Mouse (Mus musculus) G1E (cell line): ENCODE data around the gene Fermt2.

Experiments
- CTCF ChIP-seq: IDR thresholded peaks from 2 replicates; pipeline ENCODE4 v1.5.1; 2012; ENCODE audit warnings: low read depth, low read length, inconsistent platforms, mixed read lengths
- GATA2 ChIP-seq: IDR thresholded peaks from 2 replicates; pipeline ENCODE4 v1.6.1; 2012; ENCODE audit warnings: low read depth, low read length, inconsistent platforms, borderline replicate concordance

DNA sequence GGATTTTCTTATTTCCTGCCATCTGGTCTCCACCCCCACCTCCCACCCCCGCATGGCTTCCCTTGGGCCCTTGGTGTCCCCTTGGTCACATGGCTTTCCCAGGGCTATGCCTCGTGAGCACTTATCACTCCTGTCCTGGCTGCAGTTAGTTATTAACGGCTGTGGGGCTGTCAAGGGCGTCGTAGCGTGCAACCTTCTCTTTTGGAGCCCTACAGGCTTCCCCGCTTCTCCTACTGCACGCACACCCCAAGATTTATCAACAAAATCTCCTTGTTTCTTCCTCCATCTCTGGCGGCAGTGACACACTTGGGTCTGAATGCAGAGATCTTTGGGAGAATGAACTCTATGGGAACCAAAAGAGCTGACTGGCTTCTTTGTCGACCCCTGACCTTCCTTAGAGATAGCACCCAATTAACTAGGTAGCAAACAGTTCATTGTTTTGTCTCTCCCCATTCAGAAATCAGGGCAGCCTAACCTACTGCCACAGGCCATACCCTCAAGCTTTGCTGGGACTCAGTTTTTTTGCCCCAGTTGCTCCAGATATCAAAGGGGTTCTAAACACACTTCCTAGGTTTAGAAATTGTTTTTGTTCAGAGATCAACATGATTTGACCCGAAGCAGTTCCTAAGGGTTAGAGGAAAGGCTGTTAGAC lies 76.9 kb downstream of the Fermt2 start:
- TF ChIP-seq GATA2 (no peak), CTCF (no peak)
